Mouse (Mus musculus) midbrain, postnatal 0 days (tissue): Measurements from ENCODE around the gene Dnm3. TPM values are rescaled to one million over a fixed set of nuclear protein-coding genes. Genes with fewer than 3 reads are reported as not detected.

ENCODE experiments used
- ATAC-seq: fragments of 200-750 bp; cut with Nextera tagmentation; 2 replicates; pipeline ENCODE4 v1.8.0; 2017; ENCODE audit warnings: moderate number of reproducible peaks, mild to moderate bottlenecking, moderate TSS enrichment, moderate library complexity; ENCODE audit not compliant: low FRiP score
- DNase-seq: peaks from one replicate; pipeline ENCODE4 v3.0.0-alpha.2; 2015; ENCODE audit warnings: low spot score
- H3K27ac ChIP-seq: fragments of 300-500 bp; sonication (generic); 2 replicates; pipeline ENCODE4 v1.5.1; 2014; ENCODE audit warnings: low read depth, mild to moderate bottlenecking, low read length, mixed read lengths
- H3K27me3 ChIP-seq: fragments of 300-500 bp; sonication (generic); 2 replicates; pipeline ENCODE4 v1.6.1; 2014; ENCODE audit warnings: low read length, control low read depth, mixed read lengths; ENCODE audit not compliant: insufficient read depth
- H3K36me3 ChIP-seq: fragments of 300-500 bp; sonication (generic); 2 replicates; pipeline ENCODE4 v1.6.1; 2014; ENCODE audit warnings: low read length, control low read depth, mixed read lengths; ENCODE audit not compliant: insufficient read depth
- H3K4me1 ChIP-seq: fragments of 300-500 bp; sonication (generic); 2 replicates; pipeline ENCODE4 v1.6.1; 2014; ENCODE audit warnings: mild to moderate bottlenecking, control low read depth, antibody characterized with exemption, low read length, mixed read lengths; ENCODE audit not compliant: insufficient read depth
- H3K4me2 ChIP-seq: fragments of 300-500 bp; sonication (generic); 2 replicates; pipeline ENCODE4 v1.6.1; 2014; ENCODE audit warnings: low read depth, mild to moderate bottlenecking, low read length, mixed read lengths; ENCODE audit not compliant: poor library complexity, severe bottlenecking
- H3K4me3 ChIP-seq: fragments of 300-500 bp; sonication (generic); 2 replicates; pipeline ENCODE4 v1.5.1; 2014; ENCODE audit warnings: low read depth, mild to moderate bottlenecking, low read length, moderate library complexity
- H3K9ac ChIP-seq: fragments of 300-500 bp; sonication (generic); replicated peaks from 2 replicates; pipeline ENCODE4 v1.6.1; 2014; ENCODE audit warnings: mild to moderate bottlenecking, low read length, moderate library complexity, mixed read lengths; ENCODE audit not compliant: poor library complexity, severe bottlenecking
- H3K9me3 ChIP-seq: fragments of 300-500 bp; sonication (generic); 2 replicates; pipeline ENCODE4 v1.6.1; 2016; ENCODE audit warnings: low read length, control low read depth
- CTCF ChIP-seq: IDR thresholded peaks from 2 replicates; pipeline ENCODE4 v1.5.1; 2016; ENCODE audit warnings: antibody characterized with exemption, mild to moderate bottlenecking
- WGBS: fragments of 180-500 bp; shearing (Covaris S2); extraction: QIAGEN DNeasy Blood & Tissue Kit; methylation state at CpG from one replicate; pipeline ENCODE4 v1.1.7; 2014; 5-methylcytosine and 5-hydroxymethylcytosine counted together
- polyA plus RNA-seq: library from polyadenylated mRNA; unstranded; fragments of >200 nt; fragmentation: Nextera tagmentation; extraction: Ambion mirVana; gene quantifications from 2 replicates; pipeline ENCODE4 v1.2.1, GENCODE M21; 2015
- total RNA-seq: library from RNA; depleted of rRNA; stranded (reverse); fragments of >200 nt; gene quantifications from 2 replicates; pipeline ENCODE4 v1.2.3, GENCODE M21; 2014

Dnm3 gene
- total and polyA plus RNA-seq, 2 experiments from 2014 or later = 67.0 to 88.5 TPM

GRCm38 (mm10) chr1:162180451-162180850, 297.4 kb downstream of the Dnm3 start:
- Histone ChIP-seq H3K4me2 (no peak overlapping the region), H3K9ac (no peak overlapping the region), H3K27ac (no peak overlapping the region), H3K36me3 (no peaks in the 10 kb centered on the region), H3K9me3 (no peaks in the 10 kb centered on the region), H3K4me3 (no peak overlapping the region), H3K4me1 (no peaks in the 10 kb centered on the region), H3K27me3 (no peaks in the 10 kb centered on the region)
- ATAC-seq (no peak), DNase-seq (no peak)
- 78% methylated on average over 7 of the region's 7 CpGs for WGBS
- TF ChIP-seq CTCF = no peak

DNA sequence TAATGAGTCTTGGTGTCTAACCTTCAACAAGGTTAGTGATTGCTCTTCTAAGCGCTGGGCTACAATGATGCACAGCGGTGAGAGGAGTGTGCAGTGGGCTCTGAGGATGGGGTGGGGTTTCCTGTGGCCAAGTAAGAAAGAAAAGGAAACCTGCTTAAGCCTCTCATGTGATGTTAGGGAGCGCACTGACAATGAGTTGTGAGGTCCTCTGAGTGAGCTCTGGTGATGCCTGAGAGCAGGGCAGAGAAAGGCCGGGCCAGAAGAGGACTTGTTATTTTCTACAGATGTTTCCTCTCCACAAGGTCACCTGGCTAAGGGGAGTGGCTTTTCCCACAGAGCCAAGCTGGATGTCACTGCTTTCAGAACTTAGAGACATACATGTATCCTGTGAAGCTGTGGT, 298.4 kb downstream of the Dnm3 start:
- no peak for TF ChIP-seq CTCF
- no peaks in the 10 kb centered on the region for H3K4me1 ChIP-seq
- H3K36me3 ChIP-seq = no peaks in the 10 kb centered on the region
- H3K4me3 ChIP-seq = no peak overlapping the region
- H3K9ac ChIP-seq = no peak overlapping the region
- no peak for ATAC-seq
- H3K4me2 ChIP-seq = no peak overlapping the region
- 94% methylated on average over 4 of the region's 4 CpGs for WGBS
- no peak overlapping the region for H3K27ac ChIP-seq
- DNase-seq = no peak
- H3K27me3 ChIP-seq = no peaks in the 10 kb centered on the region
- H3K9me3 ChIP-seq = no peaks in the 10 kb centered on the region

- no peak for TF ChIP-seq CTCF
- Histone ChIP-seq H3K9me3 (no peaks in the 10 kb centered on the region), H3K4me1 (no peaks in the 10 kb centered on the region), H3K4me3 (no peak overlapping the region), H3K27ac (no peak overlapping the region), H3K27me3 (no peaks in the 10 kb centered on the region), H3K9ac (no peak overlapping the region), H3K4me2 (no peak overlapping the region), H3K36me3 (no peaks in the 10 kb centered on the region)
- DNase-seq (no peak), ATAC-seq (no peak)
- WGBS = 62% methylated on average over 6 of the region's 6 CpGs
Observed at GRCm38 (mm10) chr1:162172806-162173205, 305.0 kb downstream of the Dnm3 start.

DNA sequence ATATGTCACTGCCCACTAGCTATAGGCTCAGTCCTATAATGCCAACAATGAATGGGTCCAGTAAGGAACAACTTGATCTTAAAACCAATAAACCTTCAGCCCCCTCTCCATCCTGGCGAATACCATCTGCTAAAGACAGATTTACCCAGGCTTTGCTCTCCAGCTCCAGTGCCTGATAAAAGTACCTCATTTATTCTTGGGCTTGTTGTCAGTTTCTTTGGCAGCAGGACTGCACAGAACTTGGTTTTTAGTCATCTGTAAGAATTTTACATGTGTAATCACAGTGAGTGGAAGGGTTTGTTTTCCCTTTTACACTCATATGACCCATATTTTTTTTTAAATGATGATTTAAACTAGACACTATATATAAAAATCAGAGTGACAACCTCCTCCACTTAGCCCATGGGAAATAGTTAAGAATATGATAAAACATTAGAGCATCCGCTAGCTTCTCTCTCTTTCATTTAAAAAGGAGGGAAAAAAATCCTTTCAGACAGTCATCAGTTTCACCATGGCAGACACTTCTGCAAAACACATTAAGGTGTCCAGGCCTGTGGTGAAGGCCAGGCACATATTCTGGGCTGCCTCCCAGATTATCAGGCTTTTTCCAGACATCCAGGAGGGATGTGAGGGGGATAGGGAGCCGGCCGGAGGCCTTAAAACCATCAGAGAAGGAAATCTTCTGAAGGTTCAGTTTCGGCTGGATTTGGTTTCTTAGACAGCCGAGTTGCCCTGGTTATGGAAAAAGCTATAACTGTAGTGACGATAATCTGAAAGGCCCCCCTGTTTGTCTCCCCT, 313.9 kb downstream of the Dnm3 start:
- WGBS = 77% methylated on average over 7 of the region's 7 CpGs
- no peaks in the 10 kb centered on the region for H3K36me3 ChIP-seq
- H3K9ac ChIP-seq = no peak overlapping the region
- H3K4me1 ChIP-seq = no peaks in the 10 kb centered on the region
- H3K9me3 ChIP-seq = no peaks in the 10 kb centered on the region
- no peak overlapping the region for H3K4me3 ChIP-seq
- ATAC-seq = no peak
- no peak for DNase-seq
- no peak overlapping the region for H3K4me2 ChIP-seq
- no peak for TF ChIP-seq CTCF
- H3K27ac ChIP-seq = no peak overlapping the region
- H3K27me3 ChIP-seq = no peaks in the 10 kb centered on the region

GRCm38 (mm10) chr1:162162677-162163076, 315.2 kb downstream of the Dnm3 start:
- Histone ChIP-seq H3K9ac (no peak overlapping the region), H3K4me3 (no peak overlapping the region), H3K36me3 (no peaks in the 10 kb centered on the region), H3K9me3 (no peaks in the 10 kb centered on the region), H3K27ac (no peak overlapping the region), H3K4me1 (no peaks in the 10 kb centered on the region), H3K4me2 (no peak overlapping the region), H3K27me3 (no peaks in the 10 kb centered on the region)
- no peak for ATAC-seq
- no peak for TF ChIP-seq CTCF
- DNase-seq = no peak
- 76% methylated on average over 7 of the region's 7 CpGs for WGBS

GRCm38 (mm10) chr1:162162249-162162648, 315.6 kb downstream of the Dnm3 start:
- no peak overlapping the region for H3K27ac ChIP-seq
- no peaks in the 10 kb centered on the region for H3K27me3 ChIP-seq
- H3K4me3 ChIP-seq = no peak overlapping the region
- no peaks in the 10 kb centered on the region for H3K4me1 ChIP-seq
- DNase-seq = no peak
- WGBS = 45% methylated on average over 5 of the region's 5 CpGs
- H3K4me2 ChIP-seq = no peak overlapping the region
- no peak for TF ChIP-seq CTCF
- no peak for ATAC-seq
- no peaks in the 10 kb centered on the region for H3K36me3 ChIP-seq
- H3K9me3 ChIP-seq = no peaks in the 10 kb centered on the region
- no peak overlapping the region for H3K9ac ChIP-seq
